Mouse (Mus musculus): ENCODE measurements around the gene Gm8159. TPM values are rescaled to one million over a fixed set of nuclear protein-coding genes. Genes with fewer than 3 reads are reported as not detected.

The Gm8159 gene
- not detected in 2 replicates for polyA plus RNA-seq (2012; rRNA removed; ENCODE audit: low replicate concordance)

GRCm38 (mm10) chr14:4632052-4632451 lies at the start of gene Gm8159:
Gene Gm8159 (plus strand): TSS chr14:4632352.

GRCm38 (mm10) chr14:4663892-4664291 lies 31.7 kb downstream of the Gm8159 start, which contains the start of gene Gm3239:
Gene Gm3239 (plus strand): TSS chr14:4664192.

Other genes with a start within 250 kb of the Gm8159 start
- gene Gm3159, start 234.8 kb upstream of the Gm8159 start, polyA plus RNA-seq (2012; rRNA removed; ENCODE audit: low replicate concordance), result not detected in 2 replicates
- 0.33 TPM in 1 of 2 replicates, not detected in the other for gene Gm3164, start 216.9 kb upstream of the Gm8159 start, polyA plus RNA-seq (2012; rRNA removed; ENCODE audit: low replicate concordance)
- not detected in 2 replicates for gene Gm3173, start 201.4 kb upstream of the Gm8159 start, polyA plus RNA-seq (2012; rRNA removed; ENCODE audit: low replicate concordance)
- gene Gm3182, start 150.6 kb upstream of the Gm8159 start, polyA plus RNA-seq (2012; rRNA removed; ENCODE audit: low replicate concordance), result not detected in 2 replicates
- gene Gm3047, start 76.9 kb upstream of the Gm8159 start, polyA plus RNA-seq (2012; rRNA removed; ENCODE audit: low replicate concordance), result not detected in 2 replicates
- 0.10 TPM in 1 of 2 replicates, not detected in the other for gene Gm3239, start 31.8 kb downstream of the Gm8159 start, polyA plus RNA-seq (2012; rRNA removed; ENCODE audit: low replicate concordance)
- gene Gm7876, start 76.9 kb downstream of the Gm8159 start, polyA plus RNA-seq (2012; rRNA removed; ENCODE audit: low replicate concordance), result not detected in 2 replicates
- gene Gm3252, start 94.4 kb downstream of the Gm8159 start, polyA plus RNA-seq (2012; rRNA removed; ENCODE audit: low replicate concordance), result 0.27 TPM in 1 of 2 replicates, not detected in the other
- gene Gm9602, start 144.0 kb downstream of the Gm8159 start, polyA plus RNA-seq (2012; rRNA removed; ENCODE audit: low replicate concordance), result not detected in 2 replicates
- not detected in 2 replicates for gene Gm3269, start 205.8 kb downstream of the Gm8159 start, polyA plus RNA-seq (2012; rRNA removed; ENCODE audit: low replicate concordance)
- gene Gm3264, start 223.2 kb downstream of the Gm8159 start, polyA plus RNA-seq (2012; rRNA removed; ENCODE audit: low replicate concordance), result not detected in 2 replicates

All from mammary gland, adult 2 months (tissue).